Mouse (Mus musculus) layer of hippocampus, adult 2 months (tissue): ENCODE results near the gene Rbl1. TPM values are rescaled to one million over a fixed set of nuclear protein-coding genes. Genes with fewer than 3 reads are reported as not detected.
"Not testable (repeated sequence)": the region's sequence is repeated elsewhere in the genome, so short reads cannot be mapped to it uniquely, and the experiment has no call there.

Experiments
- DNase-seq, 2 experiments: peaks; one replicate each; pipeline ENCODE4 v3.0.0; 2022; ENCODE audit warnings: low spot score in 2 of 2
- H3K27ac ChIP-seq: fragments of 200-600 bp; 2 replicates; pipeline ENCODE4 v1.8.1; 2022
- H3K4me3 ChIP-seq: fragments of 200-600 bp; 2 replicates; pipeline ENCODE4 v1.8.1; 2022; ENCODE audit warnings: mild to moderate bottlenecking
- CTCF ChIP-seq: fragments of 200-600 bp; conservative IDR thresholded peaks from 2 replicates; pipeline ENCODE4 v1.8.1; 2022; ENCODE audit warnings: antibody characterized with exemption, mild to moderate bottlenecking, moderate library complexity
- long read RNA-seq, 2 experiments: library from polyadenylated mRNA; stranded (forward); transcript quantifications; one replicate each; pipeline ENCODE4 v2.0.0; 2021; ENCODE audit warnings: borderline mapping rate in 2 of 2
- total RNA-seq, 2 experiments: library from RNA; stranded (reverse); gene quantifications; 2 replicates each; pipeline ENCODE4 v1.2.3; 2021

The Rbl1 gene
- 1 to 10 TPM; 1.5 to 1.7 TPM for total RNA-seq
- long read RNA-seq, experiment 1, full-length matches to known transcripts: 2 of 2 reads
- long read RNA-seq, experiment 1, partial matches to known transcripts: 0 of 2 reads
- long read RNA-seq, experiment 1, other reads (novel, unspliced or antisense): 0 of 2 reads
- long read RNA-seq, experiment 2, partial matches to known transcripts: 0 of 1 reads
- long read RNA-seq, experiment 2, other reads (novel, unspliced or antisense): 1 of 1 reads

DNA sequence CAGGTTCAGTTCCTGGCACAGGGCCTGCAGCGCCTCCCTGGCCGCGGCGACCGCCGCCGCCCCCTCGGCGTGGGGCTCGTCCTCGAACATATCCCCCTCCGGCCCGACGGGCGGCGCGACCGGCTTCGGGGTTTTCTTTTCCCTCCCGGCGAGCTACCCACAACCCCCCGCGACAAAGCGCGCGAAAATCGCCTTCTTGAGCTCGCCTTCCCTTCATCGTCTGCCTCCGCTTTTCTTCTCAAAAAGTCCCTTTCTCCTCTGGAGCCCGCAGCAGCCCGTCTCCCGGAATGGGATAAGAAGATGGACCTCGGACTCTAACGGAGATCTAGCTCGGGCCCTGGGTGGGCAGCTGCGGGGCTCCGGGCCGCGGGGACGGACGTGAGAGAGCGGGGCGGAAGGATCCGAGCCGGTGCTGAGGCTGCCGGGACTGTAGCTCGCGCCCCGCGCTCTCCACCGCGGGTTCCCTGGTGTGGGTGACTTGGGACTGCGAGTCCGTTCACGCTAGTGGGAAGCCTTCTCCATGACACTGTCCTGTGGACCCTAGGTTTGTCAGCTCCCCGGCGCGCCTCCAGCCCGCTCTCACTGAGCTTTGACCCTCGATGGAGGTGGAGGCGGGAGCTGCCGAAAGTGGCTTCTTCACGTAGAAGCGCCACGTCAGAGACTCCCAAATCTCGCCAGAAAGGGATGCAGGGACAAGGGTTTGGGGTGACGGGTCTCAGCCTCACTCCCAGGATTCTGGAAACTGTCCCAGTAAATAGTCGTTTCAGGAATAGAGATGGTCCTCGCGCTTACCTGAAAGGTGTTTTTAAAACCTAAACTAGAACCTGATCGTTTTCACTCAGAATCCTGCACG lies at the start of gene Rbl1:
Rbl1 (minus strand) TSS at position 169 of the 853 bp plus-strand sequence.
- H3K27ac ChIP-seq: peak within 1 kb of the TSS; percentile 94
- peak; percentile 48; the same call in 1 of the 2 replicates for TF ChIP-seq CTCF
- DNase-seq: peak; percentile 84 to 85
- peak within 1 kb of the TSS; percentile 80 for H3K4me3 ChIP-seq

DNA sequence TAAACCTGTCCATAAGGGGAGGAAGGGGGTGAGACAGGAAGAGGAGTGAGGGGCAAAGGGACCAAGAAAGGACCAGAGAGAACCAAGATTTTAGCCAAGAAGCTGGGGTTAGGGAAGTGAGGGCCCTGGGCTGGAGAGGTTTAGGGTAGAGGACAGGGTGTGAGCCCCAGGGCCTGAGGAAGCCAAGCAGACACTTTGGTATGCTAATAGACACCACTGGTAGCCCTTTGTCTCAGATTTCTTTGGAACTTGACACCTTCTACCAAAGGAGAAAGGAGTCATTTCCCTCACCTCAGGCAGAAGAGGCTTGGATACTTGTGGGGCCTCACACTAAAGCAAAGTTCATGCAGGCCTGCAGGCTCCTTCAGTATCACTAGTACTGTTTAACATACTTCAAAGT lies 43.8 kb upstream of the Rbl1 start:
- Histone ChIP-seq H3K4me3 (no peak overlapping the region), H3K27ac (no peak overlapping the region)
- no peak for TF ChIP-seq CTCF
- no peak for DNase-seq

DNA sequence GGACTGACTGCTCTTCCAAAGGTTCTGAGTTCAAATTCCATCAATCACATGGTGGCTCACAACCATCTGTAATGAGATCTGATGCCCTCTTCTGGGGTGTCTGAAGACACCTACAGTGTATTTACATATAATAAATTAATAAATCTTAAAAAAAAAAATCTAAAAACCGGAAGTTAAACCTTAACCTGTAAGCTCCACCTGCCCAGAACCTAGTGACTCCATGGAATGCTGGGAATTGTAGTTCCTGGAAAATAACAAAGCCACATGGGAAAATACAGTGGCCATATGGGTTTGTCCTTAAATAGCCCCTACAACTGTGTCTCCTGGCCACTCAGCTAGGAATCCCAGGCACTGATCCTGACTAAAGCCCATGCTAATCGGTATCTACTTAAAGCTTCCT lies 41.3 kb upstream of the Rbl1 start:
- Histone ChIP-seq H3K4me3 (no peak overlapping the region), H3K27ac (no peak overlapping the region)
- no peak for TF ChIP-seq CTCF
- no peak for DNase-seq

DNA sequence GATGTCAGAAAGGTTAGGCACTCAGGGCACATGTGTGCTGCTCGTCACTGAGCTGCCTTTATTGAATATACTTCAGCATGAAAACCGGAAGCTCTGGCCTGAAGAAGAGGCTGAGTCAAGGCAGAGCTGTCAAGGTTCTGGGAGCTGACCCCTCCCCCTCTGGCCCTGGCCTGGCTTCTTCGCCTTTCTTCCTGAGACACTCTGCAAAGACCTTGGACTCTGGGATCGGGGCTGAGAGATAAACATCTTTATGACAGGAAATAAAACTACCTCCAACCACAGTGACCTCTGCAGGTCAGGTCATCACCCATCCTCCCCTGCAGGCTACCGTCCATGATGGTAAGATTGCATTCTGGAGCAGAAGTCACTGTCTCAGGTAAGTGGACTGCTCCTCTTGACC lies 40.7 kb upstream of the Rbl1 start:
- DNase-seq: no peak
- Histone ChIP-seq H3K4me3 (no peak overlapping the region), H3K27ac (no peak overlapping the region)
- no peak for TF ChIP-seq CTCF

DNA sequence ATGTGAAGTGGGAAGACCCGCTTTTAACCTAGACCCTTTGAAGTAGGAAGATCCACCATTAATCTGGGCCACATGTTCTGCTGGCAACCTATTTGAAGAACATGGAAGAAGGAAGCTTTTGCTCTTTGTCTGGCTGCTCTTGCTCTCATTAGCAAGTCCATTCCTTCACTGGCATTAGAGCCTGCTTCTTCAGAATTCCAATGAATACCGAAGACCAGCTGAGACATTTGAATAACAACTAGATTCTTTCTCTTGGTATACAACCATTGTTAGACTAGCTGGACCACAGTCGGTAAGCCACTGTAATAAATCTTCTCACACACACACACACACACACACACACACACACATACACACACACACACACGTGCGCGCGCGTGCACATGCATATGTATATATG lies 31.6 kb upstream of the Rbl1 start:
- no peak for DNase-seq
- no peak overlapping the region for H3K4me3 ChIP-seq
- TF ChIP-seq CTCF: no peak
- H3K27ac ChIP-seq: no peak overlapping the region

DNA sequence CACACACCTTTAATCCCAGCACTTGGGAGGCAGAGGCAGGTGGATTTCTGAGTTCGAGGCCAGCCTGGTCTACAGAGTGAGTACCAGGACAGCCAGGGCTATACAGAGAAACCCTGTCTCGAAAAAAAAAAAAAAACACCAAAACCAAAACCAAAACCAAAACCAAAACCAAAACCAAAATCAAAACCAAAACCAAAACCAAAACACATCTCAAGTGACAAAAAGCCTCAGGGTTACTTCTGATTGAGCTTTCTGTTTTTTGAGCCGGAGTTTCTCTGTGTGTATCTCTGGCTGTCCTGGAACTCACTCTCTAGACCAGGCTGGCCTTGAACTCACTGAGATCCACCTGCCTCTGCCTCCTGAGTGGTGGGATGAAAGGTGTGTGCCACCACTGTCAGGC lies 17.6 kb upstream of the Rbl1 start:
- DNase-seq, H3K4me3 ChIP-seq, H3K27ac ChIP-seq: not testable (repeated sequence)

DNA sequence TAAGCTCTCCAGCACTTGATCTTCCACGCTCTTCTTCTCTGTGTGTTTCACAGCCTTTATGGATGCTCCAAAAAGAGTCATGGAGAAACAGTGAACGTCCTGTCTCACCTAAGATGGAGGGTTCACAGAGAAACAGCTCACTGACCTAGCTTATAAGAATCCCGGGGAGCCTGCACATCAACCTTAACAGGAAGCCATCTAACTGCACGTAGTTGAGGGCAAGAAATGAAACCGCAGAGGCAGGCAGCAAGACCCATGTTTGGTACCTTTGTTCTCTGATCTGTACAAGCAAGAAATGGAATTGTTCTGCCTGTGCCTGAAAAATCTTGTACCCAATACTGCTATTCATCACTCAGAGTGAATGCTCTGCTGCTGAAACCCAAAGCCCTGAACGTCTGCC lies 15.8 kb upstream of the Rbl1 start:
- DNase-seq: no peak
- Histone ChIP-seq H3K27ac (no peak overlapping the region), H3K4me3 (no peak overlapping the region)
- TF ChIP-seq CTCF: no peak

DNA sequence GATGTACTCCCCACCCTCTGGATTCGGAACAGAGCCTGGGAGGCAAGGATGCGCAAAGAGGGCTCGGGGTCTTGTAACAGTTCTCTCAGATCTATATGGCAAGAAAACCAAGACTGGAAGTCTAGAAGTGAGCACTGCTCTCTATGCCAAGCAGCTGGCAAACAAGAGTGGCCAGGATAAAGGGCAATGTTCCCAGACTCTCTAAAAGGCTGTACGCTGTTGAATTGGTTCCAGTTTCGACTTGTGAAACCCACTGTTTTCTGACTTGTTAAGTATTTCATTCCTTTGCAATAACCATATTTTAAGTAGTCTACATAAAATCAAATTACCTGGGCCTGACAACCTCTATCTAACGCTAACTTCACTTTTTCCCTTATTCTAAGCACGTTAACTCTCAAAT lies 7.4 kb upstream of the Rbl1 start:
- H3K4me3 ChIP-seq: no peak overlapping the region
- TF ChIP-seq CTCF: no peak
- no peak overlapping the region for H3K27ac ChIP-seq
- no peak for DNase-seq

DNA sequence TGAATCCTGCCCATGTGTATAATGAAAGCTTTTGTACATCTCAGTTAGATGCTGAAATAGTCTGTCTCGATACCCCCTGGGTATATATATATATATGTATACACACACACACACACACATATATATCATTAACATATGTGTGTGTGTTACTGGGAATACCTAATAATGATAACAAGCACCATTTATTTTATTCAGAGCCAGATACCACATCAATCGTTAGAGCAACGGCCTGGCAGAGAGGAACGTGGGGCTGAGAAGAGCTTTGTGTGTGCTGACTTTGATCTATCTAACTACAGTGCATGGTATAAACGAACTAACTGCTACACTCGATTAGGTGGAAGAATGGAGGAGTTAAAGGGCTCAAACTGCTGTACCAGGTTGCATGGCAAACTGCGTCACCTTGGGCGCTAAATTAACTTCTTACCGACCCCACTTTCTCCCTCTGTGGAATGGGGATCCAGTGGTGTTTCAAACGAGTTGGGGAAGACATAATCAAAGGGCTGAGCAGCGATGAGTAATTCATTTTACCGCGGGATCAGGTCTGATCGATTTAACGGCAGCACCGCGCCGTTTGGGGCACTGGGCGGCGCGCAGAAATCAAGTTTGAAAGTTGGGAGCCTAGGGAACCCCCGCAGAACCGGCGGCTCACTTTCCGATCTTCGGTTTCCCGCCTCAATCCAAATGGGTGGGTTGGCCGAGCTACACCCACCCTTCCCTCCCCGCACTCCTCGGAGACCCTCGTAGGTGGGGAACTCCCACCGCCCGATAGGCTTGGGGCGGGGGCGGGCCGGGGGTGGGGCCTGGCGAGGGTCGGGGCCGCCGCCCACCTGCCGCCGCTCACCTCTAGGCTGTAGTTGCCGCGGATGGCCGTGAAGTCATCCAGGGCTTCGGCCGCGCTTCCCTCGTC lies 622 bp downstream of the Rbl1 start:
- Histone ChIP-seq H3K4me3 (peak overlapping the region; percentile 80), H3K27ac (peak overlapping the region; percentile 94)
- peak; percentile 2 to 24 for DNase-seq
- peak; percentile 41 for TF ChIP-seq CTCF

DNA sequence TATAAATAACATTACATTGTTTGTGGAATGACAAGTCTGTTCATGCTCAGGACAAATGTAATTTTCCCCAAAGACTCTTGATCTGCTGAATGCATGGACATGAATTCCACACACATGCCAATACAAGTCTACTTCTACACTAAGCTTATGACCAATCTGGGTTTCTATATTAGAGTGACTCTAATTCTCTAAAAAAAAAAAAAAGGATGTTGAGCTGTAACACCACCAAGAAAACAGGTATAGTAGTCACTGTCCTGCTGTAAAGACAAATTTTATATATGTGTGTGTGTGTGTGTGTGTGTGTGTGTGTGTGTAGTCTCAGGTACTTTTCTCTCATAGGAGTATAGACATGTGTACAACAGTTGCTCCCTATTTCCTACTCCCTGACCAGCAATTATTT lies 1.3 kb downstream of the Rbl1 start:
- no peak for DNase-seq
- no peak for TF ChIP-seq CTCF
- H3K27ac ChIP-seq: no peak overlapping the region
- no peak overlapping the region for H3K4me3 ChIP-seq

DNA sequence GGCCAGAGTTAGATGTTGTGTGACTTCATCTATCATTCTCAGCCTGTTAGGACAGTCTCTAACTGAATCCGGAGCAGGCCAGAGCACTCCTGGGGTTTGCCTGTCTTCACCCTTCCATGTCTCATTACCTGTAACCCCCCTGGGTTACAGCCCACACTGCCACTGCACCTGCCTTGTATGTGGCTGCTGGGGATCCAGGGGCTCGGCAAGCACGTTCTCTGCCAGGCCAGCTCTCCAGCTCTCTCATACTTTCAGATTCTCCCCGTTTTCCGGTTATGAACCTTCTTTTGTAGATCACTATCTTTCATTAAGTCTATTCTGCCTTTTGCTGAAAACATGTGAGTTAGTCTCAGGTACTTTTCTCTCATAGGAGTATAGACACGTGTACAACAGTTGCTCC lies 2.0 kb downstream of the Rbl1 start:
- Histone ChIP-seq H3K27ac (no peak overlapping the region), H3K4me3 (no peak overlapping the region)
- DNase-seq: no peak
- no peak for TF ChIP-seq CTCF

DNA sequence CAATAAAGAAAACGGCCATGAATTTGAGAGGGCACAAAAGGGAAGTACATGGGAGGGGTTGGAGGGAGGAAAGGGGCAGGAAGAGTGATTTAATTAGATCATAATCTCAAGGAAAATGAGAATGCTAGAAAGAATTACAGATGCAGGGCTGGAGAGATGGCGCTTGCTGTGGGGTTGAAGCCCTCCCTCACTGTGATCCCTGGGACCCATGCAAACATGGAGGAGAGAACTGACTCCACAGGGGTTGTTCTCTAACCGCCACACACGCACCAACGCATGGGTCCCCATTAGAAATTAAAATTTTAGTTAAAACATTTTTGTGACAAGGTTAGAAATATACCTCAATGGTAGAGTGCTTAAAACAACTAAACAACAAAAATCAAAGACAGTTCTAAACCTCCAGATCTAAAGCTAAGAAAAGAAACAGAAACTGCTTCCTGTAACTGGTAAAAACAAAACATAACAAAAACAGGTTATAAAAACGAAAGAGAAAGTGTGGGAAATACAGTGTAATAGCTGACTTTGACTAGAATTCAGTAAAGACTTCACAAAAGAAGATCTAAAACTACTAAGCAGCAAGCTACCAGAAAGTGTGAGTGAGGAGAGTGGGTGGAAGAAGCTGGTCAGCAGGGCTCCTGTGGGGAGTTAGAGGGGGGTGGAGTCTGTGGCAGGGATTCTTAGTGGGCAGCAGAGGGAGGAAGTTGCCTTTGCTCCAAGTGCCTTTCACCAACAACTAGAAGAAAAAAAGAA lies 3.1 kb downstream of the Rbl1 start:
- no peak for DNase-seq
- Histone ChIP-seq H3K4me3 (peak overlapping the region; percentile 26; the same call in 1 of the 2 replicates), H3K27ac (peak overlapping the region; percentile 61; the same call in 1 of the 2 replicates)
- TF ChIP-seq CTCF: no peak

DNA sequence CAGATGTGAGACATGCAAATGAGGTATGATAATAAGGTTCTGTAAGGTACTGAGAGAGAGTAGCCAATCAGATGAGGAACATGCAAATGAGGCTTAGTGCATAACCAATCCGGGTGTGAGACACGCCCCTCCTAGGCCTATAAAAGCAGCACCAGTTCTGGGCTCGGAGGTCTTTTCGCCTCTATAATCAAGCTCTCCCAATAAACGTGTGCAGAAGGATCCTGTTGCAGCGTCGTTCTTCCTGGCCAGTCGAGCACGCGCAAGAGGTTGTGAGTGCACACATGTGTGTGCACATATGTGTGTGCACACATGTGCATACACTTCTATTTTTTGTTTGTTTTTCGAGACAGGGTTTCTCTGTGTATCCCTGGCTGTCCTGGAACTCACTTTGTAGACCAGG lies 5.9 kb downstream of the Rbl1 start:
- H3K27ac ChIP-seq, H3K4me3 ChIP-seq, DNase-seq: not testable (repeated sequence)
